Mouse (Mus musculus) inflammation-experienced regulatory T-cells, adult 6 months (primary cell): Measurements from ENCODE around the gene Haus3. TPM values are rescaled to one million over a fixed set of nuclear protein-coding genes. Genes with fewer than 3 reads are reported as not detected.
A peak's percentile ranks its signal among the peaks of the same experiment; 100 is the strongest.

Source experiments
- ATAC-seq: one replicate; pipeline ENCODE4 v1.8.0; 2017
- polyA plus RNA-seq, 3 experiments: library from polyadenylated mRNA; unstranded; fragments of 100-300 nt; shearing (Covaris generic); gene quantifications; one replicate each; pipeline ENCODE4 v1.2.1; 2017

Haus3 gene
- 10 to 100 TPM; 87.3 to 95.6 (median 90.8) TPM for polyA plus RNA-seq

GRCm38 (mm10) chr5:34168950-34169891, at the start of gene Haus3, which contains the start of gene Poln:
Gene Haus3 (minus strand): TSS chr5:34169527.
Gene Poln (minus strand): TSS chr5:34169448.
- peak; percentile 93 for ATAC-seq

DNA sequence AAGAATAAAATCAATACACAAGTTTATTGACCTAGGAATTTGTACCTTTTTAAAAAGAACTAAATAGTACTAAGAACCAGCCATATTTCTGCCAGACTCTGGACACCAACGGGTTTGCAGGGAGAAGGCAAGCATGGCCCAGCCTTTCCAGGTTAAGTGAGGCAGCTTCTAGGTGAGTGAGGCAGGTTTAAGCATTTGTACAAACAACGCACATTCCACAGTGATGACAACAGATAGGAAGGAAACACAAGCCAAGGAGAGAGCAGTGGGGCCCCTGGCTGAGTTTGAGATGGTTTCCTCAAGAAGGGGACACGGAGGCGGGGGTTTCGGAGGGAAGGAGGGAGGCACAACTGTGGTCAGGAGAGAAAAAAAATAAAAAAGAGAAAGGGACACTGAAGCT, 49.3 kb upstream of the Haus3 start:
- no peak for ATAC-seq

- no peak for ATAC-seq
Observed at GRCm38 (mm10) chr5:34217756-34218155, 48.4 kb upstream of the Haus3 start.

- no peak for ATAC-seq
Observed at GRCm38 (mm10) chr5:34216025-34216424, 46.7 kb upstream of the Haus3 start.

DNA sequence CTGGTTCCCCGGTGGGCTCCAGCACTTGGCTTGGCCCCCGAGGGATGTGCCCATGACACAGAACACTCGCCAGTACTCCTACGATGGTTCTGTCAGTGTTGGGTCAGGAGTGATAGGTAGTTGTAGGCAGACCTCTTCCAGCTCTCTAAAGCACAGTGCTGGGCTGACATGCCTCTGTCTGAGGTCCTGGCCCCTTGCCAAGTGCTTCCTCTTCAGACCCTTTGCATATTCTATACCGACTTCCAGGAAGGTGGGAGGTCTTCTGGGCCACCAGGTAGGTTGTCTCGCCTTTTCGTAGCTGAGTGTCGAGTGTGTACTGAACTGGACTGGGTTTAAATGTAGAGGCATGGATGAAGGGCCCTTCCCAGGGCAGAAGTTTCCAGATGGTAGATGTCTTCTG, 44.3 kb upstream of the Haus3 start:
- ATAC-seq = no peak

DNA sequence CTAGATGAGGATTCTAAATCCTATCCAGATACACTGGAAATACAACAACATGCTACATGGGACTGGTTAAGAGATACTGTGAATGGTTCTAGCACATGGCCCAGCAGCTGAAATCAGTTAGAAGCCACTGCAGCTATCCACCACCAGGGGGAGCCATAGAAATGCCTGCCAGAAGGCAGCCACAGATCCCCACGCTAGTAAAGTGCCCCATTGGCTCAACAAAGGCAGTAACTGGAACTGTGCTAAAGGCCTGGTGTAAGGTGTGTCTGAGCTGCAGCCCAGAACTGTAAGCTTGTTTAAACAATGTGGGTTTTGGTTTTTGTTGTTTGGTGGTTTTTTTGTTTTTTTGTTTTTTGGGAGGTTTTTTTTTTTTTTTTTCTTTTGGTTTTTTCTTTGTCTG, 41.0 kb upstream of the Haus3 start:
- ATAC-seq = peak; percentile 80

DNA sequence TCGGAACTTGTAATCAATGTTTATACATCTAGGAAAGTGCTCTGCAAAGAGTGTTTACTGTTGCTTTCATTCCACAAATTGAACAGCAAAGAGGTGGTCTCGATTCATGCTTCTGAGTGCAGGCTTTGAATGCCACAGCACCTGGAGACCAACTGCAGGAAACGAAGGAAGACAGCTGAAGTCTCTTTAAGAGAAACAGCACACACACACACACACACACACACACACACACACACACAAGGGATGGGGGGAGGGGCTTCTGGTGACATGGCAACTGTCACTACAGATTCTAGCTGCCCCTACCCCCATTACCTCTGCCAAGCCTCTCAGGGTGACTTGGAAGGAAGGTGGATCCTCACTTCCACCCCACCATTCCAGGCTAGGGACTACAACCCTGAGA, 38.2 kb upstream of the Haus3 start:
- no peak for ATAC-seq

DNA sequence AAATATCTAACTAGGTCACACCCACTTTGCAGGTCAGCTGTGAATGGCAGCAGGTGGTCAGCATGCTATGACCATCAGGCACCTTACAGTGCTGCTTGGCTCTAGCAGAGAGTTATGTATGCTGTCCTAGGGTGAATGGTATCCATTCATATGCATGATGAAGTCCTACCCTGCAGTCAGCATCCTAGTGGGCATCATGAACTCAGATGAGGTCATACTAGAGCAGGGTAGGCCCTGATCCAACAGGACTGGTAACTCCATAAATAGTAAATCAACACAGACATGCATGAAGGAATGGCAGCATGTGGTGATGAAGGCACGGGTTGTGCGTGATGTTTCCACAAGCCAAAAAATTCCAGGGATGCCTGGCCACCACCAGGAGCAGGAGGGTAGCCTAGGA, 36.5 kb upstream of the Haus3 start:
- ATAC-seq = no peak

DNA sequence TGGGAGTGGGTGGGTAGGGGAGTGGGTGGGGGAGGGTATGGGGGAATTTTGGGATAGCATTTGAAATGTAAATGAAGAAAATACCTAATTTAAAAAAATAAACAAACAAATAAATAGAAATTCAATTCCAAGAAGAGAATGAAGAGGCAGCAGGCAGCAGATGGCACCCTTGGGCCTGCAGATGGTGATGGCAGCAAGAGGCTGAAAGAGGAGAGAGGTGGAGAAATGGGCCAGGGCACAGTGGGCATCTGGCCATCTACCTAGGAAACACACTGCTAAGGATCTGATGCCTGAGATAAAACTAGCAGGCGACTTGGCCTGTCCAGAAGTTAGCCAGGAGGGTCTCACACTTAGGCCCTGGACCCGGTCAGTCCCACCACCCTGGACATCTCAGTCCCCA, 35.6 kb upstream of the Haus3 start:
- no peak for ATAC-seq

DNA sequence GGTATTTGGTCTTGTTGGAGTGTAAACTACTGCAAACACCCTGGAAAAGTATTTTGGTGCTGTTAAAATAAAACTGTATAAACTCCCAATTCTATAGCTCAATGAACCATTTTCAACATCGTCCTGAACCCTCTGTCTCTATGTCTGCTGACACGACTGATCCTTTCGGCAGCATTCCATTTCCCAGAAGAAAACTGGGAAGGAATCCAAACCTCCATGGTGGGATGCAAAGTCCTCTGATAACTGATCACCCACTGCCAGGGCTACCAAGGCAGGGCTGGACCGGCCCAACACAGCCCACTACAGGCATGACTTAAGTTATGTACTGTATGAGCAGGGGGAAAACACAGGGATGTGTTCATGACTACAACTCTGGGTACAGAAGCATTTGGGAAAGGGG, 32.7 kb upstream of the Haus3 start:
- no peak for ATAC-seq

DNA sequence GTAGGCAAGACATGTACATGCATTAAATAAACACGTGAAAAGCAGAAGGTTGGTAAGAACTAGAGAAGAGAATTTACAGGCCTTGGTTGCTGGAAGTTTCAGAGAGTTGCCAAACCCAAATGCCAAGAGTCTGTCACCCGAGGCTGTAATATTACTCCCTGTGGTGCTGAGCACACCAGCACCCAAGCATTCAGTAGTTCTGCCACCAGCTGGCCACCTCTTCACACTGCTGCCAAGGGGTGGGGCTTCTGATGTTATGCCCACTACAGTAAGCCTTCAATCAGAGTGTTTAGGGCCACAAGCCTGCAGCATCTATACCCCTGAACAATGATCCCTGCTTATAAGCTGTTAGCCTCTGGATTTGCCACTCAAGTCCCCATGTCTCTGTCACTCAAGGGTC, 32.1 kb upstream of the Haus3 start:
- no peak for ATAC-seq

DNA sequence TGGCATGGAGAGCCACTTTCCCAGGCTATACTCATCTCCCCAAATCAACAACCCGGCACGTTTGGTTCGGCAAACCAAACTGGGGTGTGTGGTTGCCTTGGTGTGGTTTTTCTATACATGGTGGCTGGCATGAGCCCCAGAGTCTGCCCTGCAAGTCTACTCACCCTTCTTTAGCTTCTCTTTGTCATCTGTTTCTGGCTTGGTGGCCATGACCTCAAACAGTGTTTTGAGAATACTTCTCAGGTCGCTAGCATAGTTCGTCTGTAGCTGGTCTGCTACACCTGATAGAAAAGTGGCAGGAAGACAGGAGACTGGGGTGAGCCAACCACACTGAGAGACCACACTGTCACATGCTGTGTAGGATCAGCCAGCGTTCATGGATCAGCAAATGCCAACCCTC, 29.3 kb upstream of the Haus3 start:
- ATAC-seq = no peak

- no peak for ATAC-seq
Observed at GRCm38 (mm10) chr5:34197243-34197642, 27.9 kb upstream of the Haus3 start.

GRCm38 (mm10) chr5:34196423-34196822, 27.1 kb upstream of the Haus3 start:
- peak; percentile 92 for ATAC-seq

DNA sequence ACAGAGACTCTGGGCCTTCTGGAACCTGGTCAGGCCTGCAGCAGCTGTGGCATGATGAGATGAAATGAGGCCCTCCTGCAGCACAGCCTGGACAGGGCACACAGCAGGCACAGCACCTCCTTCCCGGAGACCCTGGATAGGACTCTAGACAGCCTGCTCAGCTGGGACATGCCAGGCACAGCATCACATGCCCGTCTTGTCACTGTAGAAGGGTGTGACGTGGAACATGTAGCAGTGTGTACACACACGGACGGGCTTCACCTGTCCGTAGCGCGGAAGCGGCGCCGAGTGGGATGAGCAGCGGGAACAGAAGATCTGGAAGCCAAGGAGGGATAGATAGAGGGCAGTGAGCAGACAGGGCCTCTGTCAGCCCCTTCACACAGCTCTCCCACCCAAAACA, 26.5 kb upstream of the Haus3 start:
- ATAC-seq = no peak

DNA sequence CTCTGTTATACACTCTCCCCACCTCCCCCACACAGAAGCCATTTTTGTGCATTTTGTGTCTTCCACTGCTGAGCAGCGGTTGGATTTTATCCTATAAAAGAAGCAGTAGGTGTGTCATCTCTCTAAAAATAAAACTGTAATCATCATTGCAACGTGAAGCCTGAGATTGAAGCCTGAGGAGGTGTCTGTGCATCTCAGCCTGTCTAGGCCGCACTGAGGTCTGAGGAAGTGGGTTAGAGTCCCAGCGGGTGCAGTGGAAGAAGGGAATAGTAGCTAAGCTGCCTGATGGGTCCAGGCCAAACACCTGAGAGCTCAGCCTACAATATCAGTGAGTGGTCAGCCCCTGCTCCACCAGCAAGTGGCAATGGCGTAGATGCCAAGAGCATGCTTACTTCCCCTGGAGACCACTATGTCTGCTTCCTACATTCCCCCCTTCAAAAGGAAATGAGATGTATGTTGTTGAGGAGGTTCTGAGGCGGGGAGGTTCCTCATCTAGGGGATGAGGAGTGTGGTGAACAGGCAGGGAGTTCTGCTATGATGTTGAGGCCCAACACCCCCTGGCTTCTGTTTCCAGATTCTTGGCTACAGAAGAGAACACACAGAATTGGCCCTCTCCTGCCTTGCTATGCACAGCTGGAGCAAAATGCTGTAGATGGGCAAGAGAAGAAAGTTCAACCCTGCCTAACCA, 25.8 kb upstream of the Haus3 start:
- no peak for ATAC-seq

GRCm38 (mm10) chr5:34194426-34194825, 25.1 kb upstream of the Haus3 start:
- no peak for ATAC-seq

DNA sequence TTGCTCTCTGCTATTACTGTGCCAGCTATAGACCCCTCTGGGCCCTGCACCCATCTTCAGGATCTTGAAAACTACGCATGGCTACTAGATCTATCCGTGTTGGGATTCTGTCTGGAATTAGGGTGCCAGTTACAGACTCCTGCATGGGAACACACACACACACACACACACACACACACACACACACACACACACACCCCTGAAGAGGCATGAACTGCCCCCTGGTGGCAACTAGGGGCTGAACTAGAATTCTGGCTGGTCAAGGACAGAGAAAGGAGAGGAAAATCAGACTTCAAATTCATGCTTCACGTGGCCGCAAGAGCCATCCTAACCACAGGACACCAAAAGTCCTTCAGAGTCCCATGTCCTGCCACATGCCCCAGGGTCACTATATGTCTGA, 22.5 kb upstream of the Haus3 start:
- no peak for ATAC-seq

- no peak for ATAC-seq
Observed at GRCm38 (mm10) chr5:34191021-34191420, 21.7 kb upstream of the Haus3 start.

- no peak for ATAC-seq
Observed at GRCm38 (mm10) chr5:34189521-34189920, 20.2 kb upstream of the Haus3 start.

GRCm38 (mm10) chr5:34188856-34189255, 19.5 kb upstream of the Haus3 start:
- no peak for ATAC-seq

DNA sequence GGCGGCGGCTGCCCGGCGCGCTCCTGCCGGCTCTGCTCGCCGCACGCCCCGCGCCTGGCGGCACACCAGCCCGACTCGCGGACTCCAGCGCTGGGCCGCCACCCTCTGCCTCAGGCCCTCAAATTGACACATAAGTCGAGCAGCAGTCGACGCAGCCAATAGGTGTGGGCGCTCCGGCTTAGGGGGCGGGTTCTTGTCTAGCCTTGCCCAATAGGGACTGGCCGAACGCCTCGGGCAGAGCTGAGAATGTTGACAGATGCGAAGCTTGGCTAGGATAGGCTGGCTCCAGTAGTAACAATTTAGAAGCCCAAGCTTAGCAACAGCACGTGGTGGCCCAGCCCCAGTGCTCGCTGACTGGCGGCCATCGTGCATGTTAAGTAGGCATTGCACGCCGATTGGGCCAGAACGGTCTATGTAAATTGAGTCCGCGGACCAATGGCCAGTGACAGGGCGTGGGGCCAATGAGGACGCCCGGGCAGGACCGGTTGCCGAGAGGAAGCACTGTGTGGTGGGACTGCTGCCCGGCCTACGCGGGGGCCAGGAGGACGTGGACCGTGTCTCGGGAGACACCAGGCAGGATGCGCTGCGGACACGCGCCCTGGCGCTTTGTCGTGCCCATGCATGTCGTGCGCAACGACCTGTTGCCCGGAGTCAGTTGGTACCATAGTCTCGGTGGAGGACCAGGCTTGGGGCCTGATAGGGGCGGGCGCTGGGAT, 18.4 kb upstream of the Haus3 start, which contains the start of gene Mxd4:
Mxd4 (minus strand) TSS at position 120 of the 716 bp plus-strand sequence.
- peak; percentile 95 for ATAC-seq

- ATAC-seq = no peak
Observed at GRCm38 (mm10) chr5:34186961-34187391, 17.6 kb upstream of the Haus3 start.
